Mouse (Mus musculus): ENCODE results near the gene Gimap4.

DNA sequence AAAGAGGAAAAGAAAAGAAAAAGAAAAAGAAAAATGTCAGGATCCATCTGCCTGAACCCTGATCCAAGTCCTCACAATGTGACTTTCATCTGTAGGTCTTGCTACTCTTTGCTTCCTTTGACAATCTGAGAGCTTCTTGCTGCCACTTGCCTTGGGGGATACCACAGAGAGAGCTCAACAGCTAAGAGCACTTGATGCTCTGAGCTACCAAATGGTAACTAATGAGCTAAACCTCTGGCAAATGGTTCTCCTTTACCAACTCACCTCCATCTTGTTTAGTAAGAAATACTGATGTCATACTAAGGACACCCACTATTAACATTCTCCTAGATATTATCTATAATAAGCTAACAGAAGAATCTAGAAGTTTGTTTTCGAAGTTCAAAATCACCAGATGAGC lies 49.3 kb downstream of the Gimap4 start:
- TF ChIP-seq CTCF (conservative IDR thresholded peaks at IDR 0.05; ENCODE audit: insufficient read depth, insufficient read length, low read depth, low read length) = no peak
- TF ChIP-seq POLR2A (IDR thresholded peaks at IDR 0.05; ENCODE audit: low read depth, low read length) = no peak

Data from kidney, adult 2 months (tissue).